Mouse (Mus musculus) liver, adult (tissue): ENCODE data around the gene Ccr4.

Experiments used
- GATA4 ChIP-seq: IDR thresholded peaks from 2 replicates; pipeline ENCODE4 v1.6.1; 2014; ENCODE audit warnings: mild to moderate bottlenecking, low read length; ENCODE audit not compliant: insufficient replicate concordance

Gene Ccr4

GRCm38 (mm10) chr9:114504816-114505215 is at the start of gene Ccr4:
Gene Ccr4 (minus strand): TSS chr9:114504916.
- TF ChIP-seq GATA4, result no peak

- TF ChIP-seq GATA4, result no peak
Observed at GRCm38 (mm10) chr9:114553828-114554227, 49.1 kb upstream of the Ccr4 start.

DNA sequence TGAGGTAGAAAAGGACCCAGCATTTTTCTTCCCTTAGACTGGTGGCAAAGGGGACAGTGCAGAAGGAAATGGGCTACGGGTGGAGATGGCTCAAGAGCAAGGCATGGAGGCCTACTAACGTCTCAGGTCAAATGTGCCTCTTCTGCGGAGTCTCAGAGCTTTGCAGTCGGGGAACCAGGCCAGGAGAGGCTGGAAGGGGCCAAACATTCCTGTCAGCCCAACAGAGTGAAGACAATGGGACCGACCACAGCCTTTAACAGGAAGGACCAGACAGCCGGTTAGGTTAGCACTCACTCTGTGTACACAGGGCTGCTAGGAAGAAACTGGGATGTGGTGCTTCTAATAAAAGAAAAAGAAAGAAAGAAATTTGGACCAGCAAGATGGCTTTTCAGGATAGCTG is 45.3 kb upstream of the Ccr4 start:
- no peak for TF ChIP-seq GATA4

DNA sequence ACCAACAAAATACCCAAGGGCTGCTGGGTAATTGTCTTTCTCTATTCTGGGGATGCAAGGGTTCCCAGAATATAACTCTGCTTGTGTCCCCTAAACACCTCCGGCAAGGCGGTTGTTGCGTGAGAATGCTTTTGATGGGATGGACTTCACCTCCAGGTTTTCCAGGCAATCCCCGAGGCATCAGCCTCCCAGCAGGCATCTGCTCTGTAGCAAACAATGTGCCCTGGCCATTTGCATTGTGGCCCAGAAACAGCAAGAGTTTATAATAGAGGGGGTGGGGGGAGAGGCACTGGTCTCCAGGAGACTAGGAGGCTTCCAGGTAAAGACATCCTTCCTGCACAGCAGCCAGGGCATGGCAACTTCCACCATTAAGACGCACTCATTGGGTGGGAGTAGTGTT is 44.4 kb upstream of the Ccr4 start:
- TF ChIP-seq GATA4, result no peak

DNA sequence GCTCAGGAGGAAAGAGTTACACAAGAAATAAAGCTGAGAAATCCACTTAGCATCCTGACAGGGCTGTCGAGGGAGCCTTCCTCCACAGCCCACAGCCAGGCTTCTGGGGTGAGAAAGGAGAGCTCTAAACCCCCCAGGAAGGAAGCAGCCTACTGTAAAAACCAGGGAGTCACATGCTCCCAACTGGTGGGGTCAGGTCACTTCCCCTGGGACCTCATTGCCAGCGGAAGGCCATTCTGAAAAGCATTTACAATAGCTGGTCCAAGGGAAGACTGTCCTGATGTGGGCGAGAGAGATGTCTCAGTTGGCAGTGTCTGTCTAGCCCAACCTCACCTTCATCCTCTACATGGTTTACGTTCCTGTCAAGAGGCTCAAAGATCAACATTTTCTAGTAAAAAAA is 43.8 kb upstream of the Ccr4 start:
- no peak for TF ChIP-seq GATA4

DNA sequence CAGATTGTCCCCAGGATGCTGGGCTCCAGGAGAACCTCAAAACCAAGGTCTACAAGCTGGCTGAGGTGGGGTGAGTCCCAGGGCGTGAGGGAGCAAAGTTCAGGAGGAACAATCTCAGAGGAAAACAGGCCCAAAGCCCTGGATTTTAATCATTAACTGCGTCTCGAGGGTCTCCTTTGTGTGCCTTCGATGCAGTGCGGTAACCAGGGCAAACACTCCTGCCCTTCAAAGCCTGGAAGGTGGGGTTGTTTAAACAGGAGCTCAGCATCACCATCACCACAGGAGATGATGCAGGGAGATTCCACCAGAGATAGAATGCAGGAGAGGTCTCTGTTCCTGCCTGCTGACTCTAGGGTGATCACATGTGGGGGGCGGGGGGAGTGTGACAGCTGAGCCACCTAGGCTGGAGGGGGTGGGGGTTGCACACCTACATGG is 42.9 kb upstream of the Ccr4 start:
- TF ChIP-seq GATA4, result no peak

- TF ChIP-seq GATA4, result peak; percentile 51; the same call in 1 of the 2 replicates
Observed at GRCm38 (mm10) chr9:114546765-114547164, 42.0 kb upstream of the Ccr4 start.

- no peak for TF ChIP-seq GATA4
Observed at GRCm38 (mm10) chr9:114544754-114545393, 40.2 kb upstream of the Ccr4 start.

DNA sequence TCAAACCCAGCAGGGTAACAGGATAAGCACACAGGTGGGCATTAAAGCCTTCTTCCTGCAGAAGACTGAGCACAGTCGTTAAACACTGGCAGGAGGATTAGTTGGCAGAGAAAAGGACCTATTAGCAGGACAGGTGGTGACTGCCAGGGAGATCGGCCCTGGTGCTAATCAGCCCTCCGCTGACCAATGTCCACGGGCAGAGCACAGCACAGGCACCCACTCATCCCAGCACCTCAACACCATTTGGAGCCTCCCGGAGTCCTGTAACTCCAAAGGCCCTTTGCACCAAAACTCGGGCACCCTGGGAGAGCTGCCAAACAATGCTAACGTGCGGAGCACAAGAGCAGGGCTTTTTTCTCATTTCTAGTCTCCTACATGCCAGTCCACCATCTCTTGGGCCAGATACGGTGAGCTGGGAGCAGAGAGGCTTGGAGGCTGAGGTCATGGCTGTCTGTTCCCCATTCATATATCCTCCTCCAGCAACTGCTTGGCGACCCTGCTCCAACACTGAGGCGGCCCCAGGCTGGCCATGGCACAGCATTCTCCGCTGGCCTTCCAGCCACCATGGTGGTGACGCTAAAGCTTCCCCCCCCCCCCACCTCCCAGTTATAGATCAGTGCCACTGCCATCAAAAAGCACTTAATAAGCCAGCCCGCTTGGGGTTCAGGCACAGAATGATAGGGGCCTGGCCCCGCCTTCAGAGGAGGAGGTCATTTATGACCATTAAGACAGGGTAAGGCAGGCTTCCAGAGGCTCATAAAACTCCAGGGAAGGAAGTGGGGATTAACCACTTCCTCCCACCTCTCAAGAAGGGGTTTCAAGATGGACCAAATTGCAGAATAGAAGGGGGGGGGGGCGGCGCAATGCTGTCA is 39.4 kb upstream of the Ccr4 start:
- TF ChIP-seq GATA4, result no peak

DNA sequence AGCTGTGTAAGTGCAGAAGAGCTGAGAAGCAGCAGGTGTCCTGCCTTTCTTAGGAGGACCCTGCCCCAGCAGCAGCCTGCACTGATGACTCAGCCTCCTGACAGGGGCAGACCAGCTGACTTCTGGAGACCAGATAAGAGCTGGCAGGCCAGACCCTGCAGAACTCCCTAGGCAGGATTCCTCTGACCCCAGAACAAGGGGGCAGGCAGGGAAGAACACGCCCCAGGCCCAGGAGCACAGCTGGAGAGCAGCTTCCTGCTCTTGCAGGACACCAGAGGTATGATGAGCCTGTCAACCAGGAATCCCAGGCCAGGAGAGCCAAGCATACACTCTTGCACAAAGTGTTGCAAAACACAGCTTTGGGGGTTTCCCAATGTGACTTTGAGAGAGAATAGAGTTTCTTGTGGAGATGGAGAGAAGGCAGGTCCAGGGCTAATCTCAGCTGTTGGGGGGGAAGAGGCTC is 36.6 kb upstream of the Ccr4 start:
- TF ChIP-seq GATA4, result no peak

GRCm38 (mm10) chr9:114538996-114539563 is 34.4 kb upstream of the Ccr4 start:
- TF ChIP-seq GATA4, result no peak

DNA sequence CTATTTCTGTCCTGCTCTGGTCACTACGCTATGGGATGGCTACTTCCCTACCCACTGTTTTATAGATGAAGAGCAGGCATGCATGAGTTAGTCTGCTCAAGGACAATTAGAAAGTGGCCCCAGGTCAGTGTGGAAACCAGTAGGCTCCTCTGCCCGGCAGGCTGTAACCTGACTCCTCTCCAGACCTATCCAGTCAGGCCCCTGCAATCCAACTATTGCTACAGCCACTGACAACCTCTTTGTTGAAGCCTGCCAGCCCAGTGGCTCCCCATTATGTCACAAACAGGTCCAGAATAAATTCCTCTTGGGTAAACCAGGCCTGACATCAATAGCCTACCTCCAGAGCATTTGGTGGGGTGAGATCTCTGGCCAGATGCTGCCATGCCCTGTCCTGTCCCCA is 31.9 kb upstream of the Ccr4 start:
- TF ChIP-seq GATA4, result no peak

DNA sequence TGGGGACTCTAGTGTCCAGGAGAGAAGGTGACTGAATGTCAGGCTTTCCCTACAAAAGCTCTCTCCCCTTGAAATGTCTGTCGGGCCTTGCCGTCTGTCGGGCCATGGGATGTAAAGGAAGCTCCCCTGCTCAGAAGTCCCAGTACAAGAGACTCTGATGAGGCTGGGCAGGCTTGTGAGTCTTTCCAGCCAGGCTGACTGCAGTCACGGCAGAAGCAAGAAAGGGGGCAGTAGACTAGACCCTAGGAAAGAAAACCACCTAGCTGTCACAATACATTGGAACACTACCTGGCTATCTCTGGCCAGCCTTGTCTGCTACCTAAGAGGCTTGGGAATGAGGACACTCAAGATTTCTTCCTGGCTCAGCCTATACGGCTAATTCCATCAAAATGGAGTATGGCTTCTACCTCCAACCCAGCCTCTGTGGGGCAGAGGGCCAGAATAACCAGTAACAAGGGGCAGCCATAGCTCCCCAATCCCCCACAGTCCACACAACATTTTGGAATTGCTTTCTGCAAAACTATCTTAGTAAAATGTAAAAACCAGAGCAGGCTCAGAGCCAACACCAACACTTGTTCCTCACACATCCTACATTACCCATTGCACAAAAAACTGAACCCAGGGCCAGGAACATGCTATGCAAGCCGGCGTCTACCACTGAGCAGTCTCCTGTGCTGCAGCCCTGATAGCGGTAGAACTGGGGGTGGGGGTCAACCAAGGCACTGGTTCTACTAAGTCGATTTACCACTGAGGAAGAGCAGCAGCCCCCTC is 30.2 kb upstream of the Ccr4 start:
- TF ChIP-seq GATA4, result no peak

- no peak for TF ChIP-seq GATA4
Observed at GRCm38 (mm10) chr9:114533848-114534247, 29.1 kb upstream of the Ccr4 start.

DNA sequence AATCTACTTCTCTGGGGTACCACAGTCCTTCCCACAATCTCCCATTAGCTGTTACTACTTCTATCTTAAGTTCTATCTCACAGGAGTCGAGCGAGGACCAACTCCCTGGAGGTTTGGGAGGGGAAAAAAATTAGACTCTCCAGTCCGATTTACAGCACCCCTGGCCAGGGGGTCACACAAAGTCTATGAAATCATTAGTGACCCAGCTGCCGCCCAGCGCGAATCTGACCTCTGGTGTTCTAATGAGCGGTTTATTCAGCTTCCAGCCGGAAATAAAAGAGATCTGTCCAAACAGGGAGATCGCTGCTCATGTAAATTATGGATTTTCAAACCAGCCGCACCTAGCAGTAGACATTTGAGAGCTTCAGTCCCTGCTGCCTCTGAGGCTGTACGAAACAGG is 26.6 kb upstream of the Ccr4 start:
- no peak for TF ChIP-seq GATA4
